Mouse (Mus musculus) embryonic facial prominence, embryonic 15.5 days (tissue): ENCODE results near the gene Cyba. TPM values are rescaled to one million over a fixed set of nuclear protein-coding genes. Genes with fewer than 3 reads are reported as not detected.

Experiments used
- ATAC-seq: fragments of 200-750 bp; cut with Nextera tagmentation; 2 replicates; pipeline ENCODE4 v1.8.0; 2017; ENCODE audit warnings: low read depth, moderate TSS enrichment; ENCODE audit not compliant: insufficient number of reproducible peaks, low FRiP score, low TSS enrichment
- H3K27ac ChIP-seq: fragments of 300-500 bp; sonication (generic); replicated peaks from 2 replicates; pipeline ENCODE4 v1.5.1; 2015; ENCODE audit warnings: mild to moderate bottlenecking, inconsistent platforms
- H3K27me3 ChIP-seq: fragments of 300-500 bp; sonication (generic); 2 replicates; pipeline ENCODE4 v1.6.1; 2015; ENCODE audit warnings: inconsistent platforms
- H3K36me3 ChIP-seq: fragments of 300-500 bp; sonication (generic); 2 replicates; pipeline ENCODE4 v1.6.1; 2015; ENCODE audit warnings: mild to moderate bottlenecking, inconsistent platforms
- H3K4me1 ChIP-seq: fragments of 300-500 bp; sonication (generic); 2 replicates; pipeline ENCODE4 v1.6.1; 2015; ENCODE audit warnings: inconsistent platforms
- H3K4me2 ChIP-seq: fragments of 300-500 bp; sonication (generic); replicated peaks from 2 replicates; pipeline ENCODE4 v1.6.1; 2015; ENCODE audit warnings: mild to moderate bottlenecking, inconsistent platforms
- H3K4me3 ChIP-seq: fragments of 300-500 bp; sonication (generic); replicated peaks from 2 replicates; pipeline ENCODE4 v1.5.1; 2015; ENCODE audit warnings: mild to moderate bottlenecking, inconsistent platforms
- H3K9ac ChIP-seq: fragments of 300-500 bp; sonication (generic); 2 replicates; pipeline ENCODE4 v1.6.1; 2015; ENCODE audit warnings: inconsistent platforms
- H3K9me3 ChIP-seq: fragments of 300-500 bp; sonication (generic); replicated peaks from 2 replicates; pipeline ENCODE4 v1.6.1; 2016; ENCODE audit warnings: inconsistent platforms
- WGBS: fragments of 180-500 bp; shearing (Covaris S2); methylation state at CpG from one replicate; pipeline ENCODE4 v1.1.7; 2015; 5-methylcytosine and 5-hydroxymethylcytosine counted together
- polyA plus RNA-seq: library from polyadenylated mRNA; unstranded; fragments of >200 nt; fragmentation: Nextera tagmentation; extraction: Ambion mirVana; gene quantifications from 2 replicates; pipeline ENCODE4 v1.2.1, GENCODE M21; 2015

Gene Cyba
- polyA plus RNA-seq, 1 experiment from 2014 or later = 173 TPM

DNA sequence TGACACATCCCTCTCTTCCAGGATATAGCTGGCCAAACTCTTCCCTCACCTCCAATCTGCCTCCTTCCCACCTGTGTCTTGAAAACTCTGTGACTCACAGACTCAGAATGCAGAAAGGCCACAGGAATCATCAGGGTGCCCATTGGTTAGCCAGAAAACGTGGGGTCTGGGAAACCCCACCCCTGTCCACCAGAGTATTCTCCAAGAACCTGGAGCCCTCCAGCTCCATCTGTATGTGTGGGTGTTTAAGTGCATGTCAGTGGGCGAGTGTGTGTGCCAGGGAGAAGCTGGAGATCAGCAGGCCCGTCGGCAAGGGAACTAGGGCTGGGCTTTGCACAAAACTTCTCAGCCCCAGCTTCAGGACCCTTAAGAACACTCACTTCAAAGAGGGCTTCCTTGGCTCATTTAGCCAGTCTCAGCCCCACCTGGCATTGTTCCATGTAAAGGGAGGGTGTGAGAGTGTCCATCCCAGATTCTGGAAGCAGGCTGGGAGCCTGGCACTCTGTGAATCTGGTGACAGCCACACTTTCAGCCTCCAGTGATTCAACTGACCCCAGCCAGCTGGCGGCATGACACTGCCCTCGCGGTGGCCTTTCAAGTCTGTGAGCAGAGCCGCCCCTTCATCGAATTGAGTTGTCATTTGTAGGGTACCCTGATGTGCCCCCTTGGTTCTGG lies 12.7 kb downstream of the Cyba start:
- H3K9ac ChIP-seq = no peak overlapping the region
- H3K27me3 ChIP-seq = no peaks in the 10 kb centered on the region
- no peak overlapping the region for H3K27ac ChIP-seq
- ATAC-seq = no peak
- H3K36me3 ChIP-seq = peaks cover 37% of the 10 kb centered on the region
- no peaks in the 10 kb centered on the region for H3K9me3 ChIP-seq
- H3K4me2 ChIP-seq = no peak overlapping the region
- 66% methylated on average over 9 of the region's 9 CpGs for WGBS
- no peaks in the 10 kb centered on the region; the same call in 1 of the 2 replicates for H3K4me1 ChIP-seq
- H3K4me3 ChIP-seq = no peak overlapping the region

DNA sequence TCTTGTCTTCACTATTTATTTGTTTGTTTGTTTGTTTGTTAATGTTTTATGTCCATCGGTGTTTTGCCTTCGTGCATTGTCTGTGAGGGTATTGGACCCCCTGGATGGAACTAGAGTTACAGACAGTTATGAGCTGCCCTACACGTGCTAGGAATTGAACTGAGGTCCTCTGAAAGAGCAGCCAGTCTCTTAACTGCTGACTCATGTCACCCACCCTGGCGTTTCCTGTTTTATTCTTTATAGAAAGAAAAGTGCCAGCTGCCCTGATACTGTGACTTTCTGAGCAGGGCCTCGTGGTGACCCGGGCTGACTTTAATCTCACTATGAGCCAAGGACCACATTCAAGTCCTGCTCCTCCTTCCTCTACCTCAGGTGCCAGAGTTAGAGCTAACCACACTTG lies 17.2 kb downstream of the Cyba start:
- H3K27me3 ChIP-seq = no peaks in the 10 kb centered on the region
- H3K4me1 ChIP-seq = no peaks in the 10 kb centered on the region
- no peak overlapping the region for H3K4me2 ChIP-seq
- no peak overlapping the region for H3K9ac ChIP-seq
- no peak overlapping the region for H3K4me3 ChIP-seq
- no peaks in the 10 kb centered on the region for H3K9me3 ChIP-seq
- no peak overlapping the region for H3K27ac ChIP-seq
- H3K36me3 ChIP-seq = peaks cover 82% of the 10 kb centered on the region
- ATAC-seq = no peak
- WGBS = 80% methylated on average over 6 of the region's 6 CpGs

- H3K9ac ChIP-seq = no peak overlapping the region
- H3K4me2 ChIP-seq = no peak overlapping the region
- H3K4me3 ChIP-seq = no peak overlapping the region
- H3K27me3 ChIP-seq = no peaks in the 10 kb centered on the region
- H3K9me3 ChIP-seq = no peaks in the 10 kb centered on the region
- no peaks in the 10 kb centered on the region for H3K4me1 ChIP-seq
- 80% methylated on average over 9 of the region's 9 CpGs for WGBS
- no peak overlapping the region for H3K27ac ChIP-seq
- no peak for ATAC-seq
- H3K36me3 ChIP-seq = peaks cover 94% of the 10 kb centered on the region
Observed at GRCm38 (mm10) chr8:122414311-122414710, 18.4 kb downstream of the Cyba start.

DNA sequence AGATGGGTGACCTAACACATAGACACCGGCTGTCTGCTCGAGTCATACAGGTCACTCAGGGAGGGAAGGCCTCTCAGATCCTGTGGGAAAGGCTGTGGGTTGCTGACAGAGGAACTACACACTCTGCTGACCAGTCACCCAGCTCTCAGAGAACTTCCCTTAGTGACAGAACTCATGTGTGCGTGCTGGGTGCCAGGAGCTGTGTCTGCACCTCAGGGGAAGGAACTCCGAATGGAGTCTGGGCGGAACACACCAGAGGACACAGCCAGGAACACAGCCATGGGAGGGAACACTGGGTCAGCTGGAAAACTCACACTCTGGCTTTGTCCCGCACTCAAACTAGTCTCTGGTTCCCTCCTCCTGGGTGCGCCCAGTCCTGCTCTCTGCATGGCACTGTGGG lies 25.1 kb downstream of the Cyba start:
- 92% methylated on average over 7 of the region's 7 CpGs for WGBS

DNA sequence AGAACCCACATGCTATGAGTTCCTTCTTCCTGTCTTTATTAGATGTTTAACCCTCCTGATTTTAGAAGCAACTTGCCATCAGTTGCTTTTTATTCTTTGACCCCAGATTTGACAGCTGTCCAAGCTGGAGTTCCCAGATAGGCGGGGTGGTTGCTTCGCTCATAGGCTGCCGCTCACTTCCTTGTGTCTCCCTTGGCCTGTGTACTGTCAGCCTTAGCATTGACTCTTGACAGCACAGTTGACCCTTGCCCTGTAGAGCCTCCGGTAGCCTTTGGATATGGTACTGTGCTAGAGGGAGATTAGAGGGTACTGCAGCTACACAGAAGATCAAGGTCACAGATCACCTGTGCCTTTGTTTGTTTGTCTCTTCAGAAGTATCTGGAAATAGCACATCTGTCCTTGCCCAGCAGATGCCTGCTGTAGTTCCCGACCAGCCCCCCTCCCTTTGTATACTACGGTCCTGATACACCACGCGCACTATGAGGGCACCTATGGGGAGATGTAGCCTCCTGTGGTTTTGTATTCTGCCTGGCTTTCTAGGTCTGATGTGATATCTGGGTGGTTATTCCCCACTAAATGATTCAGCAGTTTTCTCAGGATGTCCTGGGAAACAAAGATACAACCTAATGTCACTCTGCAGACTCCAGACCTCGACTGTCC lies 27.5 kb downstream of the Cyba start:
- Histone ChIP-seq H3K4me3 (no peak overlapping the region), H3K9me3 (no peaks in the 10 kb centered on the region), H3K27ac (no peak overlapping the region), H3K9ac (no peak overlapping the region), H3K27me3 (no peaks in the 10 kb centered on the region), H3K4me1 (no peaks in the 10 kb centered on the region), H3K36me3 (peaks cover 98% of the 10 kb centered on the region), H3K4me2 (no peak overlapping the region)
- 92% methylated on average over 9 of the region's 9 CpGs for WGBS
- ATAC-seq = no peak

More for the DNA sequence above, 25.1 kb downstream of the Cyba start:
- Histone ChIP-seq H3K9ac (no peak overlapping the region), H3K36me3 (peaks cover 98% of the 10 kb centered on the region), H3K9me3 (no peaks in the 10 kb centered on the region), H3K4me1 (no peaks in the 10 kb centered on the region), H3K4me3 (no peak overlapping the region), H3K4me2 (no peak overlapping the region), H3K27ac (no peak overlapping the region), H3K27me3 (no peaks in the 10 kb centered on the region)
- ATAC-seq = no peak

GRCm38 (mm10) chr8:122398186-122398585 lies 34.5 kb downstream of the Cyba start:
- no peak for ATAC-seq
- Histone ChIP-seq H3K9ac (no peak overlapping the region), H3K27ac (no peak overlapping the region), H3K9me3 (no peaks in the 10 kb centered on the region), H3K4me2 (no peak overlapping the region), H3K27me3 (no peaks in the 10 kb centered on the region), H3K4me3 (no peak overlapping the region), H3K36me3 (peaks cover 89% of the 10 kb centered on the region), H3K4me1 (no peaks in the 10 kb centered on the region)
- WGBS = 93% methylated on average over 9 of the region's 9 CpGs

- H3K9me3 ChIP-seq = no peaks in the 10 kb centered on the region
- no peak overlapping the region for H3K4me3 ChIP-seq
- H3K27me3 ChIP-seq = no peaks in the 10 kb centered on the region
- H3K27ac ChIP-seq = no peak overlapping the region
- no peak for ATAC-seq
- no peaks in the 10 kb centered on the region for H3K4me1 ChIP-seq
- WGBS = 76% methylated on average over 6 of the region's 6 CpGs
- peaks cover 76% of the 10 kb centered on the region for H3K36me3 ChIP-seq
- no peak overlapping the region for H3K4me2 ChIP-seq
- H3K9ac ChIP-seq = no peak overlapping the region
Observed at GRCm38 (mm10) chr8:122395291-122395690, 37.4 kb downstream of the Cyba start.

- Histone ChIP-seq H3K4me1 (no peaks in the 10 kb centered on the region), H3K4me3 (no peak overlapping the region), H3K9me3 (no peaks in the 10 kb centered on the region), H3K27ac (no peak overlapping the region), H3K36me3 (peaks cover 74% of the 10 kb centered on the region), H3K27me3 (no peaks in the 10 kb centered on the region), H3K9ac (no peak overlapping the region), H3K4me2 (no peak overlapping the region)
- no peak for ATAC-seq
Observed at GRCm38 (mm10) chr8:122393717-122394116, 39.0 kb downstream of the Cyba start.

GRCm38 (mm10) chr8:122390758-122391157 lies 42.0 kb downstream of the Cyba start:
- H3K9ac ChIP-seq = no peak overlapping the region
- H3K27me3 ChIP-seq = no peaks in the 10 kb centered on the region
- no peaks in the 10 kb centered on the region for H3K9me3 ChIP-seq
- H3K4me3 ChIP-seq = no peak overlapping the region
- no peaks in the 10 kb centered on the region for H3K4me1 ChIP-seq
- no peak overlapping the region for H3K4me2 ChIP-seq
- WGBS = 88% methylated on average over 3 of the region's 3 CpGs
- peaks cover 81% of the 10 kb centered on the region for H3K36me3 ChIP-seq
- H3K27ac ChIP-seq = no peak overlapping the region
- ATAC-seq = no peak

DNA sequence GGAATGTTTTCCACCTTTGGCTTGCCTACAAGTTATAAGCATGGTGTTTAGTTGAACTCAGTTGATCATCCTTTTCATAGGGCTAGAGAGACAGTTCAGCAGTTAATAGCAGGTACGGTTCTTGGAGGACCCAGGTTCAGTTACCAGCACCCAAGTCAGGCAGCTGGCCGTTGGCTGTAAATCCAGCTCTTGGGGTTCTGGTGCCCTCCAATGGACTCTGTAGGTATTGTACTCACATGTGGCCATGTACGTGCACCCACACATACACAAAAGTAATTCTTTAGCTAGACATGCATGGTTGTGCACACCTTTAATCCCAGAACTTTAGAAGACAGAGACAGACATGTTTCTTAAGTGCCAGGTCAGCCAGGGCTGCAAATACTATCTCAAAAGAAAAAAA lies 43.4 kb downstream of the Cyba start:
- H3K9me3 ChIP-seq = no peaks in the 10 kb centered on the region
- H3K36me3 ChIP-seq = peaks cover 82% of the 10 kb centered on the region
- H3K4me3 ChIP-seq = no peak overlapping the region
- no peak overlapping the region for H3K9ac ChIP-seq
- H3K4me2 ChIP-seq = no peak overlapping the region
- H3K27ac ChIP-seq = no peak overlapping the region
- 80% methylated on average over 3 of the region's 3 CpGs for WGBS
- no peaks in the 10 kb centered on the region for H3K4me1 ChIP-seq
- no peak for ATAC-seq
- no peaks in the 10 kb centered on the region for H3K27me3 ChIP-seq

DNA sequence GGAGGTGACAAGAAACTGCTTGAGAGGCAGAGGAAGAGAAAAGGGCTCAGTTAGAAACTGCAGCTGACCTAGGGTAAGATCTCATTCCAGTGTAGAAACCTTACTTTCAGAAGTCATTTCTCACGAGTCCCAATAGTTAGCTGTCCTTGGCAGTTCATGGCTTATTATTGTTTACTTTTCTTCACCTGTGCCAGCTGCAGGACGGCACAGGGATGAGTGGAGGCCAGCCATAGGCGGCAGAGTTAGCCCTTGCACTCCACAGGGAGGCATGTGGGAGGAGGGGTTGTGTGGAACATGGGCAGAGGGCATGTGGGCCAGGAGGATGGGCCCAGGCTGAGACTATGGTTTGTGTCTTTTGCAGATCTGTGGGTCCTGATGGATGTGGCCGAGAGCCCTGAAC lies 49.7 kb downstream of the Cyba start:
- Histone ChIP-seq H3K4me2 (no peak overlapping the region), H3K9me3 (no peaks in the 10 kb centered on the region), H3K4me3 (no peak overlapping the region), H3K4me1 (peaks cover 7% of the 10 kb centered on the region), H3K9ac (no peak overlapping the region), H3K27me3 (no peaks in the 10 kb centered on the region), H3K36me3 (peaks cover 75% of the 10 kb centered on the region), H3K27ac (no peak overlapping the region)
- ATAC-seq = no peak
- 89% methylated on average over 4 of the region's 4 CpGs for WGBS
